ENCODE assay signal across 10 mouse cellular contexts in the genomic region with DNA sequence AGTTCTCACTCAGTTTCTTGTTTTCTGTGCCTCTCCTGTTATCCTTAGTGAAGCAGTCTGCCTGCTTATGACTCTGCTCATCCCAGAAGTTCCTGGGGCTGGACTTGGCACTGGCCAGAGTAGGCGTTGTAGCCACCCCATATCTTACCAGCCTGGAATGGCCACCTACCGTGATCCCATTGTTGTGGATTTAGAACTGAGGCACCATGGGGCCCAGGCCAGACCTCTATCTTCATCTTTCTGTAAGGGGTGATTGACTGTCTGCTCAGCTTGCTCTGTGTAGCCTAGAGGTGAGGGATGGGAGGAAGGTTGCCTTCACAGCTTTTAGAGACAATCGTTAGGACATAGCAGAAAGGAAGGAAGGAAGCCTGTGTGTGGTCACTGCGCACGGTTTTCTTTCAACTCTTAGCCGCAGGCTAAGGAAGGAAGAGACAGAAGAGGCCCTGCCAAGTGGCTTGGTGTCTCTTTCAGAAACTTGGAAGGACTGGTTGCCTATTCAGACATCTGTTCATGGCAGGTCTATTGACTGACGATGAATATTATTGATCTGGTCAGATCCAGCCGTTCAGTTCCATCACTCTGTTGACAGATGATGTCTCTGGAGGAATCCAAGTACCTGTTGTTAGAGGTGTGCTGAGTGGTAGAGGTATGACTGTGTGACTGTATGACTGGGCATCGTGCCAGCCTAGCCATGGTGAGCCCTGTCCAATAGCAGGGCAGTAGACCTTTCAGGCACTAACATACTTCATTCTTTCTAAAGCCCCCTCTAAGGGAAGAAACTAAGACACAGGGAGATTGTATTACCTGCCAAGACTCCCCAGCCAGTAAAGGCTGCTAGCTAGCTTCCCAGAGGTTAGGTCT. TPM values are rescaled to one million over a fixed set of nuclear protein-coding genes. Genes with fewer than 3 reads are reported as not detected.
DNase-seq lines count a peak whose midpoint lies in the region; ATAC-seq and TF ChIP-seq lines count a peak whose summit lies in the region.
"Had no signal": no experiment of that assay in that cellular context is flagged by ENCODE, and none has a peak within 500 bp of the region (broad histone marks: within the 10 kb centered on the region; RNA-seq: fewer than 3 reads in every experiment).

No protein-coding gene starts in this region.

- no peak overlapping the region for H3K4me2 ChIP-seq in lung, embryonic 15.5 days

- WGBS in lung, embryonic 15.5 days = 54% methylated on average over 9 of the region's 9 CpGs
- WGBS in lung, adult 2 months = 33% methylated on average over 9 of the region's 9 CpGs

- H3K9me3 ChIP-seq in lung, embryonic 15.5 days = no peaks in the 10 kb centered on the region

- intact Hi-C loops in gastrocnemius, adult 2 months (cut with DNase I) = no loop called here

- peaks cover 48% of the 10 kb centered on the region for H3K4me1 ChIP-seq in lung, embryonic 15.5 days
- peaks cover 31% of the 10 kb centered on the region for H3K4me1 ChIP-seq in lung, adult 2 months (ENCODE audit: control insufficient read depth, insufficient read depth, low read length)
- H3K4me1 ChIP-seq in embryonic fibroblast, embryonic 13.5 days (ENCODE audit: control insufficient read depth, insufficient read depth, low read length) = peaks cover 23% of the 10 kb centered on the region

- H3K27me3 ChIP-seq in lung, embryonic 15.5 days = no peaks in the 10 kb centered on the region

- no peak overlapping the region for H3K9ac ChIP-seq in lung, embryonic 15.5 days

- H3K4me3 ChIP-seq in gastrocnemius, adult 2 months = no peak overlapping the region
- H3K4me3 ChIP-seq in lung, embryonic 15.5 days = no peak overlapping the region
- no peak overlapping the region for H3K4me3 ChIP-seq in lung, adult 2 months (replicated peaks; ENCODE audit: extremely low read depth, low read depth, low read length)
- H3K4me3 ChIP-seq in embryonic fibroblast, embryonic 13.5 days (ENCODE audit: insufficient read depth, low read length) = no peak overlapping the region
- H3K4me3 ChIP-seq: myocyte had no signal

- H3K27ac ChIP-seq in gastrocnemius, adult 2 months = peak overlapping the region; percentile 31; the same call in 1 of the 2 replicates
- peak overlapping the region; percentile 76 for H3K27ac ChIP-seq in lung, embryonic 15.5 days
- peak overlapping the region; percentile 66 for H3K27ac ChIP-seq in embryonic fibroblast, embryonic 13.5 days (ENCODE audit: insufficient read depth, low read length)

- TF ChIP-seq CTCF in gastrocnemius, adult 2 months (IDR thresholded peaks at IDR 0.05) = no peak
- no peak for TF ChIP-seq CTCF in lung, adult 2 months (IDR thresholded peaks at IDR 0.05; ENCODE audit: insufficient read depth, low read length)
- no peak for TF ChIP-seq CTCF in embryonic fibroblast, embryonic 13.5 days (IDR thresholded peaks at IDR 0.05; ENCODE audit: borderline replicate concordance, insufficient read depth, low read length)

- TF ChIP-seq POLR2A in lung, adult 2 months (IDR thresholded peaks at IDR 0.05; ENCODE audit: borderline replicate concordance, extremely low read depth, low read depth, low read length) = no peak
- no peak for TF ChIP-seq POLR2A in embryonic fibroblast, embryonic 13.5 days (IDR thresholded peaks at IDR 0.05; ENCODE audit: low read depth, low read length)

- peak; percentile 31 for DNase-seq in gastrocnemius, adult 2 months
- DNase-seq in gastrocnemius, adult 18-20 months (ENCODE audit: low spot score) = no peak
- no peak for DNase-seq in lung, adult 2 months
- DNase-seq in urinary bladder, postnatal 10 days (ENCODE audit: low spot score) = no peak
- DNase-seq: B cell, adult 2 months had no signal

- H3K36me3 ChIP-seq in lung, embryonic 15.5 days = no peaks in the 10 kb centered on the region

- no peak for ATAC-seq in lung, embryonic 15.5 days (ENCODE audit: borderline replicate concordance, extremely low read depth, low FRiP score, low TSS enrichment)
- peak; percentile 70 for ATAC-seq in megakaryocyte, adult 5-6 weeks (ENCODE audit: poor library complexity, severe bottlenecking)
- no peak for ATAC-seq in erythroblast, adult 5-6 weeks (replicated peaks; ENCODE audit: low FRiP score, poor library complexity, severe bottlenecking)

RNA-seq across cellular contexts. Expression of a gene that starts 9.8 kb away (rescaled TPM):
- total RNA-seq in gastrocnemius, adult 2 months (2021) = 10 to 100 TPM; 20.7 to 26.3 TPM
- 10 to 100 TPM; 21.3 to 28.5 TPM for total RNA-seq in gastrocnemius, adult 18-20 months (2021)
- polyA plus RNA-seq in lung, embryonic 15.5 days (2015; fragmentation: Nextera tagmentation; extraction: Ambion mirVana) = 30.3 and 33.4 TPM in 2 replicates
- polyA plus RNA-seq in lung, adult 2 months (2012; rRNA removed) = 33.0 and 39.3 TPM in 2 replicates
- polyA plus RNA-seq in embryonic fibroblast, embryonic 13.5 days (2011; ENCODE audit: insufficient read length, low read depth, missing spikeins) = 14.8 and 18.0 TPM in 2 replicates
- 21.9 and 22.5 TPM in 2 replicates for total RNA-seq in megakaryocyte, adult 5-6 weeks (2015)
- total RNA-seq in megakaryocyte, adult 5-6 weeks (2017) = 15.2 and 17.8 TPM in 2 replicates
- total RNA-seq in erythroblast, adult 5-6 weeks (2015; ENCODE audit: low replicate concordance) = 7.9 and 8.6 TPM in 2 replicates
- total RNA-seq in erythroblast, adult 5-6 weeks (2017; ENCODE audit: low replicate concordance) = 2.9 and 4.7 TPM in 2 replicates

RNA-seq across cellular contexts. Expression of a gene that starts 20.5 kb away (rescaled TPM):
- not detected for total RNA-seq in gastrocnemius, adult 2 months (2021)
- not detected for total RNA-seq in gastrocnemius, adult 18-20 months (2021)
- not detected in 2 replicates for polyA plus RNA-seq in lung, embryonic 15.5 days (2015; fragmentation: Nextera tagmentation; extraction: Ambion mirVana)
- polyA plus RNA-seq in lung, adult 2 months (2012; rRNA removed) = not detected in 2 replicates
- not detected in 2 replicates for polyA plus RNA-seq in embryonic fibroblast, embryonic 13.5 days (2011; ENCODE audit: insufficient read length, low read depth, missing spikeins)
- not detected in 2 replicates for total RNA-seq in megakaryocyte, adult 5-6 weeks (2015)
- 0.20 TPM in 1 of 2 replicates, not detected in the other for total RNA-seq in megakaryocyte, adult 5-6 weeks (2017)
- total RNA-seq in erythroblast, adult 5-6 weeks (2015; ENCODE audit: low replicate concordance) = not detected in 2 replicates
- total RNA-seq in erythroblast, adult 5-6 weeks (2017; ENCODE audit: low replicate concordance) = not detected in 2 replicates

RNA-seq across cellular contexts. Expression of a gene that starts 40.4 kb away (rescaled TPM):
- not detected for total RNA-seq in gastrocnemius, adult 2 months (2021)
- not detected for total RNA-seq in gastrocnemius, adult 18-20 months (2021)
- 0.45 and 0.91 TPM in 2 replicates for polyA plus RNA-seq in lung, embryonic 15.5 days (2015; fragmentation: Nextera tagmentation; extraction: Ambion mirVana)
- polyA plus RNA-seq in lung, adult 2 months (2012; rRNA removed) = 2.4 and 4.4 TPM in 2 replicates
- not detected in 2 replicates for polyA plus RNA-seq in embryonic fibroblast, embryonic 13.5 days (2011; ENCODE audit: insufficient read length, low read depth, missing spikeins)
- total RNA-seq in megakaryocyte, adult 5-6 weeks (2015) = 0.78 and 1.5 TPM in 2 replicates
- total RNA-seq in megakaryocyte, adult 5-6 weeks (2017) = 0.57 and 0.59 TPM in 2 replicates
- not detected in 2 replicates for total RNA-seq in erythroblast, adult 5-6 weeks (2015; ENCODE audit: low replicate concordance)
- total RNA-seq in erythroblast, adult 5-6 weeks (2017; ENCODE audit: low replicate concordance) = 0.17 TPM in 1 of 2 replicates, not detected in the other
- polyA plus RNA-seq: myocyte had no signal
